Mouse (Mus musculus): ENCODE measurements at regions not wholly inside any gene's neighbourhood (a gene's known extent, or its start where the extent isn't known, plus 50 kb on each side); places are given as distances from the start of the nearest gene placed in this dataset.

- Histone ChIP-seq H3K4me3 (replicated peaks) (no peak overlapping the region), H3K36me3 (replicated peaks; ENCODE audit: low read length) (no peaks in the 10 kb centered on the region), H3K9me3 (no peaks in the 10 kb centered on the region), H3K4me1 (no peaks in the 10 kb centered on the region), H3K27me3 (replicated peaks) (no peaks in the 10 kb centered on the region)
- no peak for TF ChIP-seq FLI1 (IDR thresholded peaks at IDR 0.05; ENCODE audit: low read length)
- TF ChIP-seq GATA1 (IDR thresholded peaks at IDR 0.05; ENCODE audit: borderline replicate concordance, low read length), result no peak
Measured at GRCm38 (mm10) chr16:75332853-75333252, 253.0 kb downstream of the Lipi start.

- TF ChIP-seq GATA1 (IDR thresholded peaks at IDR 0.05; ENCODE audit: borderline replicate concordance, low read length), result no peak
- no peak for TF ChIP-seq FLI1 (IDR thresholded peaks at IDR 0.05; ENCODE audit: low read length)
- Histone ChIP-seq H3K36me3 (replicated peaks; ENCODE audit: low read length) (no peaks in the 10 kb centered on the region), H3K27me3 (replicated peaks) (no peaks in the 10 kb centered on the region), H3K9me3 (no peaks in the 10 kb centered on the region), H3K4me3 (replicated peaks) (no peak overlapping the region), H3K4me1 (no peaks in the 10 kb centered on the region)
Measured at GRCm38 (mm10) chr16:75325296-75325695, 260.6 kb downstream of the Lipi start.

- Histone ChIP-seq H3K4me3 (replicated peaks) (no peak overlapping the region), H3K36me3 (replicated peaks; ENCODE audit: low read length) (no peaks in the 10 kb centered on the region), H3K4me1 (peaks cover 8% of the 10 kb centered on the region; the same call in 1 of the 2 replicates), H3K27me3 (replicated peaks) (no peaks in the 10 kb centered on the region), H3K9me3 (no peaks in the 10 kb centered on the region)
- TF ChIP-seq GATA1 (IDR thresholded peaks at IDR 0.05; ENCODE audit: borderline replicate concordance, low read length), result no peak
- TF ChIP-seq FLI1 (IDR thresholded peaks at IDR 0.05; ENCODE audit: low read length), result no peak
Measured at GRCm38 (mm10) chr16:75304743-75305142, 281.1 kb downstream of the Lipi start.

- TF ChIP-seq FLI1 (IDR thresholded peaks at IDR 0.05; ENCODE audit: low read length) (no peak), GATA1 (IDR thresholded peaks at IDR 0.05; ENCODE audit: borderline replicate concordance, low read length) (no peak)
- H3K9me3 ChIP-seq, result no peaks in the 10 kb centered on the region
- H3K4me3 ChIP-seq (replicated peaks), result no peak overlapping the region
- H3K4me1 ChIP-seq, result no peaks in the 10 kb centered on the region
- H3K36me3 ChIP-seq (replicated peaks; ENCODE audit: low read length), result no peaks in the 10 kb centered on the region
- no peaks in the 10 kb centered on the region for H3K27me3 ChIP-seq (replicated peaks)
Measured at GRCm38 (mm10) chr16:75297416-75297815, 288.4 kb downstream of the Lipi start.

GRCm38 (mm10) chr16:75292736-75293428 is 293.0 kb downstream of the Lipi start:
- no peaks in the 10 kb centered on the region for H3K4me1 ChIP-seq
- no peaks in the 10 kb centered on the region for H3K27me3 ChIP-seq (replicated peaks)
- no peaks in the 10 kb centered on the region for H3K36me3 ChIP-seq (replicated peaks; ENCODE audit: low read length)
- no peak for TF ChIP-seq FLI1 (IDR thresholded peaks at IDR 0.05; ENCODE audit: low read length)
- no peak for TF ChIP-seq GATA1 (IDR thresholded peaks at IDR 0.05; ENCODE audit: borderline replicate concordance, low read length)
- no peak overlapping the region for H3K4me3 ChIP-seq (replicated peaks)
- H3K9me3 ChIP-seq, result no peaks in the 10 kb centered on the region

GRCm38 (mm10) chr16:75291194-75291593 is 294.7 kb downstream of the Lipi start:
- no peak overlapping the region for H3K4me3 ChIP-seq (replicated peaks)
- no peaks in the 10 kb centered on the region for H3K36me3 ChIP-seq (replicated peaks; ENCODE audit: low read length)
- H3K27me3 ChIP-seq (replicated peaks), result no peaks in the 10 kb centered on the region
- H3K9me3 ChIP-seq, result no peaks in the 10 kb centered on the region
- TF ChIP-seq FLI1 (IDR thresholded peaks at IDR 0.05; ENCODE audit: low read length), result no peak
- no peak for TF ChIP-seq GATA1 (IDR thresholded peaks at IDR 0.05; ENCODE audit: borderline replicate concordance, low read length)
- H3K4me1 ChIP-seq, result no peaks in the 10 kb centered on the region

GRCm38 (mm10) chr16:75287150-75287549 is 298.7 kb downstream of the Lipi start:
- Histone ChIP-seq H3K36me3 (replicated peaks; ENCODE audit: low read length) (no peaks in the 10 kb centered on the region), H3K4me1 (no peaks in the 10 kb centered on the region), H3K9me3 (no peaks in the 10 kb centered on the region), H3K4me3 (replicated peaks) (no peak overlapping the region), H3K27me3 (replicated peaks) (no peaks in the 10 kb centered on the region)
- TF ChIP-seq FLI1 (IDR thresholded peaks at IDR 0.05; ENCODE audit: low read length), result no peak
- TF ChIP-seq GATA1 (IDR thresholded peaks at IDR 0.05; ENCODE audit: borderline replicate concordance, low read length), result no peak

- Histone ChIP-seq H3K4me1 (no peaks in the 10 kb centered on the region), H3K36me3 (replicated peaks; ENCODE audit: low read length) (no peaks in the 10 kb centered on the region), H3K9me3 (no peaks in the 10 kb centered on the region), H3K4me3 (replicated peaks) (no peak overlapping the region), H3K27me3 (replicated peaks) (no peaks in the 10 kb centered on the region)
- no peak for TF ChIP-seq FLI1 (IDR thresholded peaks at IDR 0.05; ENCODE audit: low read length)
- no peak for TF ChIP-seq GATA1 (IDR thresholded peaks at IDR 0.05; ENCODE audit: borderline replicate concordance, low read length)
Measured at GRCm38 (mm10) chr16:75285811-75286210, 300.1 kb downstream of the Lipi start.

GRCm38 (mm10) chr16:75263903-75264302 is 322.0 kb downstream of the Lipi start:
- no peaks in the 10 kb centered on the region for H3K36me3 ChIP-seq (replicated peaks; ENCODE audit: low read length)
- H3K27me3 ChIP-seq (replicated peaks), result no peaks in the 10 kb centered on the region
- no peaks in the 10 kb centered on the region for H3K9me3 ChIP-seq
- H3K4me1 ChIP-seq, result no peaks in the 10 kb centered on the region
- no peak for TF ChIP-seq FLI1 (IDR thresholded peaks at IDR 0.05; ENCODE audit: low read length)
- no peak for TF ChIP-seq GATA1 (IDR thresholded peaks at IDR 0.05; ENCODE audit: borderline replicate concordance, low read length)
- H3K4me3 ChIP-seq (replicated peaks), result no peak overlapping the region

GRCm38 (mm10) chr16:75254981-75255380 is 330.9 kb downstream of the Lipi start:
- Histone ChIP-seq H3K4me3 (replicated peaks) (no peak overlapping the region), H3K36me3 (replicated peaks; ENCODE audit: low read length) (no peaks in the 10 kb centered on the region), H3K27me3 (replicated peaks) (no peaks in the 10 kb centered on the region), H3K4me1 (no peaks in the 10 kb centered on the region), H3K9me3 (no peaks in the 10 kb centered on the region)
- no peak for TF ChIP-seq GATA1 (IDR thresholded peaks at IDR 0.05; ENCODE audit: borderline replicate concordance, low read length)
- TF ChIP-seq FLI1 (IDR thresholded peaks at IDR 0.05; ENCODE audit: low read length), result no peak
